Mouse (Mus musculus) inflammation-experienced regulatory T-cells, adult 6 months (primary cell): Measurements from ENCODE around the gene Tmod4. TPM values are rescaled to one million over a fixed set of nuclear protein-coding genes. Genes with fewer than 3 reads are reported as not detected.

Experiments used
- ATAC-seq: one replicate; pipeline ENCODE4 v1.8.0; 2017
- polyA plus RNA-seq, 3 experiments: library from polyadenylated mRNA; unstranded; fragments of 100-300 nt; shearing (Covaris generic); gene quantifications; one replicate each; pipeline ENCODE4 v1.2.1; 2017

The Tmod4 gene
- polyA plus RNA-seq, 3 experiments from 2014 or later: 1.8 to 2.5 (median 2.1) TPM

GRCm38 (mm10) chr3:95174011-95174592, 49.8 kb downstream of the Tmod4 start:
- ATAC-seq: peak; percentile 91

- no peak for ATAC-seq
Observed at GRCm38 (mm10) chr3:95176500-95176899, 52.2 kb downstream of the Tmod4 start.

GRCm38 (mm10) chr3:95177583-95177982, 53.3 kb downstream of the Tmod4 start:
- no peak for ATAC-seq

Other genes starting within 250 kb of the Tmod4 start
- 100 to 1,000 TPM; 120 to 202 (median 164) TPM for gene Psmb4, start 237.5 kb upstream of the Tmod4 start, polyA plus RNA-seq
- 1 to 10 TPM in 2 of 3 experiments, under 1 TPM in 1; 0.36 to 2.2 (median 1.5) TPM for gene Selenbp1, start 191.4 kb upstream of the Tmod4 start, polyA plus RNA-seq
- gene Rfx5, start 170.4 kb upstream of the Tmod4 start, polyA plus RNA-seq: 10 to 100 TPM in 2 of 3 experiments, 1 to 10 TPM in 1; 9.6 to 14.4 (median 13.8) TPM
- gene Pi4kb, start 149.7 kb upstream of the Tmod4 start, polyA plus RNA-seq: 10 to 100 TPM in 2 of 3 experiments, 1 to 10 TPM in 1; 9.1 to 12.7 (median 10.6) TPM
- gene Zfp687, start 109.0 kb upstream of the Tmod4 start, polyA plus RNA-seq: 10 to 100 TPM; 12.2 to 16.5 (median 12.4) TPM
- 100 to 1,000 TPM; 175 to 191 (median 181) TPM for gene Psmd4, start 81.9 kb upstream of the Tmod4 start, polyA plus RNA-seq
- gene Pip5k1a, start 17.5 kb upstream of the Tmod4 start, polyA plus RNA-seq: 10 to 100 TPM; 16.7 to 22.4 (median 17.6) TPM
- gene Vps72, start 13.5 kb upstream of the Tmod4 start, polyA plus RNA-seq: 10 to 100 TPM; 64.0 to 70.0 (median 66.7) TPM
- gene Scnm1, start 9.5 kb downstream of the Tmod4 start, polyA plus RNA-seq: 100 to 1,000 TPM in 2 of 3 experiments, 10 to 100 TPM in 1; 81.4 to 113 (median 106) TPM
- gene Lysmd1, start 9.6 kb downstream of the Tmod4 start, polyA plus RNA-seq: 10 to 100 TPM; 14.6 to 32.0 (median 30.8) TPM
- 100 to 1,000 TPM; 180 to 236 (median 220) TPM for gene Tnfaip8l2, start 17.9 kb downstream of the Tmod4 start, polyA plus RNA-seq
- gene Sema6c, start 36.0 kb downstream of the Tmod4 start, polyA plus RNA-seq: under 1 TPM in 1 of 3 experiments, not detected in 2; 0.16 TPM
- 10 to 100 TPM; 28.0 to 52.1 (median 31.8) TPM for gene Gabpb2, start 93.4 kb downstream of the Tmod4 start, polyA plus RNA-seq
- gene Cdc42se1, start 104.3 kb downstream of the Tmod4 start, polyA plus RNA-seq: 100 to 1,000 TPM; 179 to 293 (median 202) TPM
- gene Mllt11, start 107.7 kb downstream of the Tmod4 start, polyA plus RNA-seq: 10 to 100 TPM; 17.5 to 21.6 (median 18.8) TPM
- under 1 TPM; 0.49 to 0.94 (median 0.85) TPM for gene Gm128, start 117.1 kb downstream of the Tmod4 start, polyA plus RNA-seq
- gene Bnipl, start 126.7 kb downstream of the Tmod4 start, polyA plus RNA-seq: under 1 TPM in 1 of 3 experiments, not detected in 2; 0.52 TPM
- 10 to 100 TPM; 17.8 to 18.5 (median 18.3) TPM for gene Mindy1, start 156.9 kb downstream of the Tmod4 start, polyA plus RNA-seq
- gene Prune1, start 157.6 kb downstream of the Tmod4 start, polyA plus RNA-seq: 10 to 100 TPM in 1 of 3 experiments, 1 to 10 TPM in 2; 7.5 to 11.0 (median 8.8) TPM
- gene Anxa9, start 182.7 kb downstream of the Tmod4 start, polyA plus RNA-seq: under 1 TPM; 0.64 to 0.92 (median 0.91) TPM
- gene Cers2, start 190.3 kb downstream of the Tmod4 start, polyA plus RNA-seq: 100 to 1,000 TPM; 151 to 215 (median 154) TPM
- gene Setdb1, start 232.7 kb downstream of the Tmod4 start, polyA plus RNA-seq: 10 to 100 TPM; 16.9 to 24.2 (median 18.5) TPM